Mouse (Mus musculus) CH12.LX (cell line): Measurements from ENCODE around the gene Rnf169. TPM values are rescaled to one million over a fixed set of nuclear protein-coding genes. Genes with fewer than 3 reads are reported as not detected.

Experiments used
- DNase-seq: peaks from one replicate; pipeline ENCODE4 v3.0.0-alpha.2; 2013; ENCODE audit errors: extremely low read depth
- H3K27ac ChIP-seq: 2 replicates; pipeline ENCODE4 v1.5.1; 2012; ENCODE audit warnings: low read depth, mild to moderate bottlenecking, control low read depth, moderate library complexity; ENCODE audit not compliant: insufficient read depth
- H3K27me3 ChIP-seq: replicated peaks from 2 replicates; pipeline ENCODE3; 2012; ENCODE audit warnings: inconsistent platforms
- H3K36me3 ChIP-seq, 2 experiments: replicated peaks in 1 of 2; 2 replicates each; pipeline versions ENCODE3 to v1.6.1; 2012; ENCODE audit warnings: inconsistent platforms in 1 of 2, low read length in 1 of 2, mild to moderate bottlenecking in 1 of 2, mixed read lengths in 1 of 2, moderate library complexity in 1 of 2; ENCODE audit not compliant: control insufficient read depth in 1 of 2, insufficient read depth in 1 of 2
- H3K4me1 ChIP-seq, 2 experiments: 2 replicates each; pipeline ENCODE4 v1.6.1; 2012; ENCODE audit warnings: inconsistent platforms in 1 of 2, moderate library complexity in 1 of 2; ENCODE audit not compliant: insufficient read depth in 2 of 2, control insufficient read depth in 1 of 2
- H3K4me2 ChIP-seq: 2 replicates; pipeline ENCODE4 v1.6.1; 2012; ENCODE audit warnings: low read depth, mild to moderate bottlenecking, control low read depth; ENCODE audit not compliant: poor library complexity, insufficient read depth, severe bottlenecking
- H3K4me3 ChIP-seq, 3 experiments: fragments of 150-350 bp in 1 of 3; sonication (generic) in 1 of 3; replicated peaks in 1 of 3; 2 replicates each; pipeline versions ENCODE3 to v1.5.1; 2011 to 2012; ENCODE audit warnings: low read depth in 2 of 3, low read length in 2 of 3, mild to moderate bottlenecking in 2 of 3, moderate library complexity in 2 of 3, control low read depth in 1 of 3, improper control_type of control experiment in 1 of 3, inconsistent platforms in 1 of 3, mixed read lengths in 1 of 3; ENCODE audit not compliant: poor library complexity in 1 of 3
- H3K79me2 ChIP-seq: replicated peaks from 2 replicates; pipeline ENCODE4 v1.6.1; 2012; ENCODE audit warnings: mild to moderate bottlenecking, moderate library complexity; ENCODE audit not compliant: control insufficient read depth, poor library complexity, insufficient read depth, severe bottlenecking; ENCODE audit errors: extremely low read depth
- H3K9ac ChIP-seq: 2 replicates; pipeline ENCODE4 v1.6.1; 2012; ENCODE audit warnings: low read depth, mild to moderate bottlenecking, control low read depth, moderate library complexity; ENCODE audit not compliant: insufficient read depth
- H3K9me3 ChIP-seq: replicated peaks from 2 replicates; pipeline ENCODE3; 2012; ENCODE audit warnings: low read length, inconsistent platforms, mixed read lengths
- BHLHE40 ChIP-seq: IDR thresholded peaks from 2 replicates; pipeline ENCODE4 v1.6.1; 2011; ENCODE audit warnings: mild to moderate bottlenecking, low read depth, low read length, improper control_type of control experiment
- E2F4 ChIP-seq: IDR thresholded peaks from 2 replicates; pipeline ENCODE4 v1.6.1; 2011; ENCODE audit warnings: low read depth, low read length, improper control_type of control experiment; ENCODE audit not compliant: insufficient replicate concordance
- ELF1 ChIP-seq: IDR thresholded peaks from 2 replicates; pipeline ENCODE4 v1.6.1; 2014; ENCODE audit warnings: low read depth, mild to moderate bottlenecking, inconsistent platforms, low read length, improper control_type of control experiment
- ETS1 ChIP-seq: conservative IDR thresholded peaks from 2 replicates; pipeline ENCODE4 v1.6.1; 2012; ENCODE audit warnings: low read depth, mild to moderate bottlenecking, inconsistent platforms, low read length, improper control_type of control experiment, moderate library complexity
- GABPA ChIP-seq: IDR thresholded peaks from 2 replicates; pipeline ENCODE4 v1.6.1; 2012; ENCODE audit warnings: low read depth, low read length, improper control_type of control experiment, inconsistent platforms; ENCODE audit not compliant: insufficient replicate concordance
- IRF4 ChIP-seq: IDR thresholded peaks from 2 replicates; pipeline ENCODE4 v1.6.1; 2014; ENCODE audit warnings: low read depth, mild to moderate bottlenecking, inconsistent platforms, low read length, improper control_type of control experiment
- JUND ChIP-seq: conservative IDR thresholded peaks from 2 replicates; pipeline ENCODE4 v1.6.1; 2011; ENCODE audit warnings: low read depth, low read length, improper control_type of control experiment
- MAFK ChIP-seq: IDR thresholded peaks from 2 replicates; pipeline ENCODE4 v1.6.1; 2011; ENCODE audit warnings: low read length, improper control_type of control experiment; ENCODE audit not compliant: insufficient replicate concordance
- MAX ChIP-seq: IDR thresholded peaks from 2 replicates; pipeline ENCODE4 v1.6.1; 2011; ENCODE audit warnings: low read length, improper control_type of control experiment
- MAZ ChIP-seq: IDR thresholded peaks from 2 replicates; pipeline ENCODE4 v1.6.1; 2012; ENCODE audit warnings: low read depth, mild to moderate bottlenecking, inconsistent platforms, low read length, improper control_type of control experiment, moderate library complexity
- MEF2A ChIP-seq: IDR thresholded peaks from 2 replicates; pipeline ENCODE4 v1.6.1; 2014; ENCODE audit warnings: low read depth, mild to moderate bottlenecking, inconsistent platforms, low read length, improper control_type of control experiment, borderline replicate concordance
- NELFE ChIP-seq: IDR thresholded peaks from 2 replicates; pipeline ENCODE4 v1.6.1; 2011; ENCODE audit warnings: low read depth, low read length, improper control_type of control experiment
- NRF1 ChIP-seq: IDR thresholded peaks from 2 replicates; pipeline ENCODE4 v1.6.1; 2014; ENCODE audit warnings: low read depth, mild to moderate bottlenecking, inconsistent platforms, low read length, improper control_type of control experiment, moderate library complexity
- PAX5 ChIP-seq: IDR thresholded peaks from 2 replicates; pipeline ENCODE4 v1.6.1; 2012; ENCODE audit warnings: low read length, inconsistent platforms, mixed read lengths
- POLR2A ChIP-seq: IDR thresholded peaks from 2 replicates; pipeline ENCODE4 v1.6.1; 2011; ENCODE audit warnings: low read depth, mild to moderate bottlenecking, improper control_type of control experiment, low read length
- POLR2AphosphoS2 ChIP-seq: IDR thresholded peaks from 2 replicates; pipeline ENCODE4 v1.6.1; 2011; ENCODE audit warnings: low read depth, low read length, improper control_type of control experiment
- RAD21 ChIP-seq: IDR thresholded peaks from 2 replicates; pipeline ENCODE4 v1.6.1; 2011; ENCODE audit warnings: low read depth, mild to moderate bottlenecking, low read length, improper control_type of control experiment, moderate library complexity
- SIN3A ChIP-seq: IDR thresholded peaks from 2 replicates; pipeline ENCODE4 v1.6.1; 2012; ENCODE audit warnings: low read length, improper control_type of control experiment, inconsistent platforms
- TCF12 ChIP-seq: IDR thresholded peaks from 2 replicates; pipeline ENCODE4 v1.6.1; 2014; ENCODE audit warnings: low read depth, mild to moderate bottlenecking, inconsistent platforms, low read length, improper control_type of control experiment
- UBTF ChIP-seq: IDR thresholded peaks from 2 replicates; pipeline ENCODE4 v1.6.1; 2012; ENCODE audit warnings: low read depth, mild to moderate bottlenecking, inconsistent platforms, low read length, improper control_type of control experiment, moderate library complexity
- USF1 ChIP-seq: IDR thresholded peaks from 2 replicates; pipeline ENCODE4 v1.6.1; 2014; ENCODE audit warnings: low read depth, mild to moderate bottlenecking, inconsistent platforms, low read length, improper control_type of control experiment
- USF2 ChIP-seq: conservative IDR thresholded peaks from 2 replicates; pipeline ENCODE4 v1.6.1; 2011; ENCODE audit warnings: low read depth, low read length, improper control_type of control experiment
- ZC3H11A ChIP-seq: IDR thresholded peaks from 2 replicates; pipeline ENCODE4 v1.6.1; 2012; ENCODE audit warnings: low read depth, mild to moderate bottlenecking, inconsistent platforms, low read length, improper control_type of control experiment
- ZKSCAN1 ChIP-seq: IDR thresholded peaks from 2 replicates; pipeline ENCODE4 v1.6.1; 2012; ENCODE audit warnings: low read depth, inconsistent platforms, low read length, improper control_type of control experiment, borderline replicate concordance
- ZMIZ1 ChIP-seq: IDR thresholded peaks from 2 replicates; pipeline ENCODE4 v1.6.1; 2012; ENCODE audit warnings: low read depth, mild to moderate bottlenecking, inconsistent platforms, low read length, improper control_type of control experiment
- dilution Hi-C: fragments of 300-500 bp; cut with MboI; formaldehyde crosslinking; loops from 2 replicates; pipeline ENCODE4 v1.14.3; 2020; ENCODE audit warnings: low sequenced_read_pairs; ENCODE audit not compliant: extremely low pct_unique_long_range_greater_than_20kb, extremely low pct_ligation_motif_present
- in situ Hi-C: fragments of 300-500 bp; cut with MboI; formaldehyde crosslinking; loops from 3 replicates; pipeline ENCODE4 v1.14.3; 2019; ENCODE audit warnings: low sequenced_read_pairs, low pct_ligation_motif_present, low pct_unique_long_range_greater_than_20kb, mixed read lengths
- polyA plus RNA-seq: library from polyadenylated mRNA; unstranded; fragments of >175 nt; gene quantifications from 2 replicates; pipeline ENCODE4 v1.2.1, GENCODE M21; 2012; ENCODE audit warnings: low read depth; ENCODE audit not compliant: insufficient read length
- total RNA-seq, 2 experiments: library from RNA; depleted of rRNA; stranded (reverse); fragments of 300-350 nt in 1 of 2; fragments of >200 nt in 1 of 2; gene quantifications; 2 replicates each; pipeline ENCODE4 v1.2.3; 2012 to 2014

Rnf169 gene
- total and polyA plus RNA-seq, 3 experiments = 3.7 to 11.4 (median 5.2) TPM

- dilution Hi-C loops = no loop called here
Observed at GRCm38 (mm10) chr7:99953442-99954098, 26.7 kb downstream of the Rnf169 start.

DNA sequence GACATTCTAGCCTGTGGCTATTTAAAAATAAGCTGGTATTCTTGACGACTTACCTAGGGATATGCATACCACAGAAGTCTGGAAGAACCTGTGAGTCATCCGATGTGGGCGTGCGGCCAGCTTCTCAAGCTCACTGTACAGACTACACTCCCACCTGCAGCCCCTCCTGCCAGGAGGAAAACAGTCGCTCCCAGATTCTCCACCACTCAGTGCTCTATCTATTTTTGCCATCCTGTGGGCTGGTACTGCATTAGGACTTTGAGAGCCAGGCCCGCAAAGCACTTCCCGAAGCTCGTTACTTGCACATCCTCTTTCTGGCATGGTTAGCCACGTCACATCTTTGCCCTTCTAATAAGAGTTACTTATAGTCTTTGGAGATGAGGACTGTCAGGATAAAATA is 32.9 kb downstream of the Rnf169 start:
- Histone ChIP-seq H3K4me3 (no peak overlapping the region), H3K9ac (no peak overlapping the region), H3K79me2 (no peaks in the 10 kb centered on the region), H3K27ac (no peak overlapping the region), H3K4me1 (peaks cover 0 to 18% of the 10 kb centered on the region in 2 experiments; a peak in 2 of 4 replicates), H3K36me3 (peaks cover 26 to 47% of the 10 kb centered on the region in 2 experiments), H3K27me3 (no peaks in the 10 kb centered on the region), H3K4me2 (no peak overlapping the region), H3K9me3 (no peaks in the 10 kb centered on the region)
- no peak for TF ChIP-seq ZC3H11A
- TF ChIP-seq POLR2AphosphoS2 = no peak
- TF ChIP-seq GABPA = no peak
- no peak for TF ChIP-seq USF2
- TF ChIP-seq MAFK = no peak
- no peak for TF ChIP-seq USF1
- no peak for TF ChIP-seq RAD21
- TF ChIP-seq JUND = no peak
- TF ChIP-seq IRF4 = no peak
- no peak for TF ChIP-seq MAX
- no peak for TF ChIP-seq UBTF
- TF ChIP-seq E2F4 = no peak
- TF ChIP-seq ELF1 = no peak
- no peak for DNase-seq
- dilution Hi-C loops = no loop called here
- in situ Hi-C loops = no loop called here

More at GRCm38 (mm10) chr7:99953442-99954098, 26.7 kb downstream of the Rnf169 start:
- Histone ChIP-seq H3K9me3 (no peaks in the 10 kb centered on the region), H3K27ac (no peak overlapping the region), H3K4me3 (no peak overlapping the region), H3K79me2 (no peaks in the 10 kb centered on the region), H3K4me1 (peaks cover 0 to 8% of the 10 kb centered on the region in 2 experiments; a peak in 1 of 4 replicates), H3K9ac (no peak overlapping the region), H3K4me2 (no peak overlapping the region), H3K27me3 (no peaks in the 10 kb centered on the region), H3K36me3 (peaks cover 6 to 22% of the 10 kb centered on the region in 2 experiments)
- no peak for DNase-seq
- TF ChIP-seq IRF4 = no peak
- no peak for TF ChIP-seq NELFE
- TF ChIP-seq USF2 = no peak
- no peak for TF ChIP-seq POLR2A
- no peak for TF ChIP-seq NRF1
- TF ChIP-seq PAX5 = no peak
- TF ChIP-seq MEF2A = no peak
- TF ChIP-seq BHLHE40 = no peak
- TF ChIP-seq ELF1 = no peak
- no peak for TF ChIP-seq SIN3A
- no peak for TF ChIP-seq USF1
- no peak for TF ChIP-seq ZMIZ1
- no peak for TF ChIP-seq MAZ
- TF ChIP-seq ZKSCAN1 = no peak
- no peak for TF ChIP-seq RAD21
- no peak for TF ChIP-seq ZC3H11A
- TF ChIP-seq TCF12 = no peak
- no peak for TF ChIP-seq UBTF
- no peak for TF ChIP-seq ETS1
- TF ChIP-seq JUND = no peak
- in situ Hi-C loops = no loop called here
